Mouse (Mus musculus) regulatory T cell (primary cell): Measurements from ENCODE around the gene Slc39a11.

ENCODE experiments used
- in situ Hi-C: fragments of 300-600 bp; cut with MboI, MseI; formaldehyde crosslinking; loops from one replicate; pipeline ENCODE4 v1.15.1; 2025; ENCODE audit warnings: high pct_unique_total_duplicates

Slc39a11 gene

DNA sequence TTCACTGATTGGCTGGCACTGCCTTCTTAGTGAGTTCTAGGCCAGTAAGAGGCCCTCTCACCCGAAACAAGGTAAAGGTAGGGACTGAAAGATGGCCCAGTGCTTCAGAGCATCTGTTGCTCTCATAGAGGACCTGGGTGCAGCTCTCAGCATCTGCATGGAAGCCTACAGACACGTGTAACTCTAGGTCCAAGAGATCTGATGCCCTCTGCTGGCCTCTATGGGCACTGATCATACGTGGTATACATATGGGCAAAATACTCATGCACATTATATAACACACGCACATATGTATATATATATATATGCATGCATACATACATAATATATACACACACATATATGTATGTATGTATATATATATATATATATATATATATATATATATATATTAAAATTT lies 231.9 kb downstream of the Slc39a11 start:
- in situ Hi-C loops = no loop called here

DNA sequence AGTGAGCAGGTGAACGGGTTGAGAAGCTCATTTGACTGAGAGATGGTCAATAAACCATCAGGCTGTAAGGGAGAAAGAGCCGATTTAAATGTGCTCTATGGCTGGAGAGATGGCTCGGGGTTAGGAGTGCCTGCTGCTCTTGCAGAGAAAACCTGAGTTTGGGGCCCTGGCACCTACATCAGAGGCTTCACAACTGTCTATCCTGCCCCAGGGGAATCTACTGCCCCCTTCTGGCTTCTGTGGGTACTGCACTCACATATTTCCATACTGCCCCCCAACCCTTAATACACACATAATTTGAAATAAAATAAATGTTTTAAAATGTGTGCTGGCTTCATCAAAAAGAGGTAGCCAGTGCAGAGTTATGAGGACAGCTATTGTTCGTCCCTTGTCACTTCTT lies 237.3 kb downstream of the Slc39a11 start:
- in situ Hi-C loops = no loop called here

DNA sequence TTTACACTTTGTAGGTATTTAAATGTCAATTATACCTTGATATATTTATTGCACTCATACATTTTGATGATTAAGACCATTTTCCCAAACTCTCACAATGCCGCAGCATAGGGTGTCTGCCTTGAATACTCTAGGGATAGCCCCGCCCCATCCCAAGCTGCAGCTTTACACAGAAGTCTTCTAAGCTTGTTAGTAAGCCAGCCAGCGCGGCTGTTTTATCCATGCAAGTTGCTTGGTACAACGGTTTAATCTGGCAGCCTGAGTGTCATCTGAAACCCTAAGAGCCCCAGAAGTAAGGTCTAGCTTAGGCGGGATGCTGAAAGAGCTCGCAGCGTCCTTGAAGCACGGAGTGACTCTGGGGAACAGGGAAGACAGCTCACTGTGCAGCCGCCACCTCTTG lies 238.1 kb downstream of the Slc39a11 start:
- in situ Hi-C loops = no loop called here

DNA sequence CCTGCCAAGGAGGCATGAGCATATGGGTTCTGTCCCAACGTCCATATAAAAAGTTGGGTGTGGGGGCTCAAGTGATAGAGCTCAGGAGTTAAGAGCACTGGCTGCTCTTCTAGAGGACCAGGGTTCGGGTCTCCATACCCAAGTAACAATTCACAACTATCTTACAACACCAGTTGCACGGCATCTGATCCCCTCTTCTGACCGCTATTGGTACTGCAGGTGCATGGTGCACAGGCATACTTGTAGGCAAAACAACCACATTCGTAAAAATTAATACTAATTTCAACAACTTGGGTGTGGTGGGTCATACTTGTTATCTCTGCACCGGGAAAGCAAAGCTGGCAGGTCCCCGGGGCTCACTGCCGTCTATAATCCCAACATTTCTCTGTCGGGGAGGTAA lies 240.8 kb downstream of the Slc39a11 start:
- in situ Hi-C loops = loop anchor here (5.0 kb wide), 1 partner anchor 232 kb away; no protein-coding TSS in a partner anchor

DNA sequence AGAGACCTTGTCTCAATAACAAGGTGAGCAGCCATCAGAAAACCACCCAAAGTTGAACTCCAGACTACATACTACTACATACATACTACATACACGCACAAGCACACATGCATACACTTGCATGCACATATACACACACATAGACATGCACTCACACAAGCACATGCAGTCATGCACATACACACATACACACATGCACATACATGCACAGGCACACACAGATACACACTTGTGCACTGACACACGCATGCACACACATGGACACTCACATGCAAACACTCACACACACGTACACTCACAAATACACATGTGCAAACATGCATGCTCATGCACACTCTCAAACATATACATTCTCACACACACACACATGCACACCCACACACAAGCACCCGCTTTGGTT lies 242.4 kb downstream of the Slc39a11 start:
- in situ Hi-C loops = loop anchor here (5.0 kb wide), 1 partner anchor 230 kb away; no protein-coding TSS in a partner anchor

DNA sequence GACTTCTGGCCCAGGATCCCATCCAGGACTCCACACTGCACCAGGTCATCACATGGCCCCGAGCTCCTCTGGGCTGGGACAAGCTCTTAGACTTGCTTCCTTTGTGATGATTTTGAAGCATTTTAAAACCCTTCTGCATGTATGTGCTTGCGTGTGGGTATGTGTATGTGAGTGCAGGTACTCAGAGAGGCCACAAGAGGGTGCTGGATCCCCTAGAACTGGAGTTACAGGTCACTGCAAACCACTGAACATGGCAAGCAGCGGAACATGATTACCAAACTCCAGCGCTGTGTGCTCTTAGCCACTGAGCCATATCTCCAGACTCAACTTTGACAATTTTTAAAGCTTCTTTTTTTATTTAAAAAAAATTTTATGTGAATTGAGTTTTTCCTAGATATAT lies 249.0 kb downstream of the Slc39a11 start:
- in situ Hi-C loops = no loop called here

DNA sequence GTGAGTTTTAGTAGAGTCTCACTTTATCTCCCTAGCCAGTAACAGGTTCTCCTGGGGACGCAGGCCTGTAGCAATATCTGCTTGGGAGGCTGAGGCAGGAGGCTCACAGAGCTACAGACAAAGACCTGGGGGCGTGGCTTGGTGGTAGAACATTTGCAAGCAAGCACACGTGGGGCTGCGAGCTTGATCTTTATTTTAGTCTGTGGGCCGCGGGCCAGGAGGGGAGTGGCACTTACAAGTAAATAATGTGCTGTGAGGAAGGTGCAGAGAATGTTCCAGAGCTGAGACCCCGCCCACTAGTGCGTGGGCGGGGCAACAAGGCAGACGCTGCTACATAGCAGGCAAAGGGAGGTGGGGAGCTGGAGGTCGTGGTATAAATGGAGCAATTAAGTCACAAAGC lies 250.3 kb downstream of the Slc39a11 start:
- in situ Hi-C loops = no loop called here

DNA sequence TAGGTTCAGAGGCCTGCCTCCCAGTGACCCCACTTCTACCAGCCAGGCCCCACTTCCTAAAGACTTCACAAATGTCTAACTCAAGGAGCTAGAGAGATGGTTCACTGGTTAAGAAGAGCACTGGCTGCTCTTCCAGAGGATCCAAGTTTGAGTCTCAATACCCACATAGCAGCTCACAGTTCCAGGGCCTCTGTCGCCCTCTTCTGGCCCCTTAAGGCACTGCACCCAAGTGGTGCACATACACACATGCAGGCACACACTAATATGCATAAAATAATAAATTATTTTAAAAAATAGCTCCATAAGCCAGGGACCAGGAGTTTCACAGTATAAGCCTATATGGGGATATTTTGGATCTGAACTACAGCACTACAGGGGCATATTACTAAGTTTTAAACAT lies 252.5 kb downstream of the Slc39a11 start:
- in situ Hi-C loops = no loop called here

DNA sequence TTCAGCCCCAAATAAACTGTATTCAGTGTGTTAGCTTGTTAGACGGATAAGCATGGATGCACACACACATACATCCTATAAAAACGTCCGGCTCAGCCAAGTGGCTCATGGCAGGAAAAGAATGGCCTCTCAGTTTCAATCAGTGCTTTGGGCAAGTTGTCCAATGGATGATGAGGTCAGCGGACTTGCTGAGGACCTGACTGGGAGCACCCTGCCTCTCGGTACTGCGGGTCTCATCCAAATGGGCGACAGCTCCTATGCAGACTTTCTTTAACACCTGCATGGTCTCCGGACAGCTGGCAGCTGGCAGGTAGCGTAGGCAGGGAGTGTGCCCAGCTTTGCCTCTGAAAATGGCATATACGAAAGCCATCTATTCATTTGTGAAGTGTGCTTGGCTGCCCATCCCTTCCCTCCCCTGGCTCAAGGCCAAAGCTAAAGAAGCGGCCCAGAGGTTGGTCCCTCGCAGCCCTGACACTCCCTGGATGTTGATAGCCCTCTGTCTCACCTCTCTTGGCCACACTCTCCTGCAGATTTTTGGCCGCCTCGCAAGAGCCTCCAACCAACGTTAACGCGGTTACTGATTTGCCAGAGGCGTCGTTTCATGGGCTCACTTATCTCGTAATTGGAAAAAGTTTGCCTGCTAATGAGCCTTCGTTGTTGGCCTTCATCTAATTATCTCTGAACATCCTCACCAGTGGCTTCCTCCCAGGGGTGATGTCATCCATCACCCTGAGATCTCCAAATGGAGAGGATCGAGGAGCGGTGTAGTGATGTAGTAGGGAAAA lies 256.3 kb downstream of the Slc39a11 start:
- in situ Hi-C loops = no loop called here

DNA sequence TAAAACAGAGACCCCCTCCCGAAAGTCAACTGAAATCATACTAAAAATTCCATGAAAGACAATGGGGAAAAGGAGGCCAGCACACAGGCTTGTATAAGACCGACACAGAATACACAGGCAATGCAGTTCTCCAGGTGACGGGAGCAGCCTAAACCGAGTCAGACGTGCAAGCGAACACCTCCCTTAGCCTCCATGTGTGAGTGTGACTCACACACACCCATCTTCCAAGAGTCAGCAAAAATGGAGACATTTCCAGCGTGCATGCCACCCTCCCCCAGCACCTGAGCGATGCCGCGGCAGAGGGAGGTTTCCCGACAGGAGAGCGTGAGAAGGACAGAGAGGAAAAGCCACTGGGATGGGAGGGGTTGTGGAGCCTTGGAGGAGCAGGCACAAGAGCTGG lies 258.2 kb downstream of the Slc39a11 start:
- in situ Hi-C loops = no loop called here

DNA sequence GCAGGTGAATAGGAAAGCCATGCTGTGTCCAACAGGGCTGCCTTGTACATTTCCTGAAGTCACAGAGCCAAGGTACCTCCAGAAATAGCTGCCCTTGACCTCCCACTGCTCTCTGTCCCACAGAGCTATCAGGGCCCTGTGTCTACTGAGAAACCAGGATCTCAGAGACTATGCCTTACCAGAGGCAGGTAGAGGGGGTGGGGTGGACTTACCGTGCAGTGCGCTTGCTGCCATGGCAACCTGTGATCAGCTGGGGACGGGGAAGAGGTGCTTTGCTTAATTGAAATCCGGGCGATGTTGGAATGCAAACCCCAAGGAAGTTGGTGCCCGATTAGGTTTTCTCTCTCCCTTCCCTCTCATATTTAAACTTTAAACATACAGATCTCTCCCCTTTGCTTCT lies 260.2 kb downstream of the Slc39a11 start:
- in situ Hi-C loops = no loop called here

DNA sequence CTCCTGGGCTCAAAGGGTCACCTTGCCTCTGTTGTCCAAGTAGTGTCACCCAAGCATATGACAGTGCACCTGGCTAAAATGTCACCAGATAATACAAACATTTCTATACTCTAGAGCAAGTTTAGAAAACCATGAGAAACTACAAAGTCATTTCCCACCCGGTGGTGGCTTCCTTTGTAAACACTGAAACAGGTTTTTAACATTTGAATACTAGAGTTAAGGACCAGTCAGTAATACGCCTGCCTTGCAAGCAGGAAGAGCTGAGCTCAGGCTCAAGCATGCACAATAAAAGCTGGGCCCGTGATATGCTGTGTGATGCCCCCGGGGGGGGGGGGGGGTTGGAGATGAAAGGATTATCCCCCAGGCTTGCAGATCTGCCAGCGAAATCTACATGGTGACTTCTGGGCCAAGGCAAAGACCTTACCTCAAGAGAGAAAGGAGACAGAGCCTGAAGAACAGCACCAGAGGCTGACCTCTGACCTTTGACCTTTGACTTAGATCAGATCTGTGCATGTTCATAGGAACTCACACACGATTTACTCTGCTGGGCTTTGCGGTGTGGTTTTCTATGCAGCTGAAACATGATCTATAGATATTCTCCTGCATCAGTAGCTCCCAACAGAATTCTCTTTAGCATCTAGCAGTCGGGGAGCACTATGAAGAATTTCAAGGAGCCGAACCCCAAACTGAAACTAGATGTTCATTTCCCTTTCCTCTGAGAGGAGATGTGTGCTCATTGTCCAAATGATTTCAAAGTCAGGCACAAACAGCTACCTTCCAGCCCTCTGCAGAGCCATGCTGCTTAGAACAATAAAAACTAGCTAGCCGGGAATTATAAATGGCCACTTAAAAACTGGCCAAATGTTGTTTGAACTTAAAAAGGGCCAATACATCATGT lies 267.0 kb downstream of the Slc39a11 start:
- in situ Hi-C loops = no loop called here

DNA sequence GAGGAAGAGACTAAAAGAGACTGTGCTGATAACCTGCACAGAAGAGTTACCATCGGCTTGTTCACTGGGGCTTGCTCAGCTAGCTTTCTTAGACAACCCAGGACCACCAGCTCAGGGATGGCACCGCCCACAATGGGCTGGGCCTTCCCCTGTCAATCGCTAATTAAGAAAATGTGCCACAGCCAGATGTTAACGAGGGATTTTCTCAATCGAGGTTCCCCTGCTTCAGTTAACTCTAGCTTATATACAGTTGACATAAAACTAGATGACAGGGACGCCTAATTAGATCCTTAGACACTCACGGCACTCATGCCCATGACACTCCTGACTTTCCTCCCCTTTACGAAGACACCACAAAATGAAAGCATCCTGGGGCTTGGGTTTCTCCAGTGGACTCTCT lies 268.3 kb downstream of the Slc39a11 start:
- in situ Hi-C loops = no loop called here

DNA sequence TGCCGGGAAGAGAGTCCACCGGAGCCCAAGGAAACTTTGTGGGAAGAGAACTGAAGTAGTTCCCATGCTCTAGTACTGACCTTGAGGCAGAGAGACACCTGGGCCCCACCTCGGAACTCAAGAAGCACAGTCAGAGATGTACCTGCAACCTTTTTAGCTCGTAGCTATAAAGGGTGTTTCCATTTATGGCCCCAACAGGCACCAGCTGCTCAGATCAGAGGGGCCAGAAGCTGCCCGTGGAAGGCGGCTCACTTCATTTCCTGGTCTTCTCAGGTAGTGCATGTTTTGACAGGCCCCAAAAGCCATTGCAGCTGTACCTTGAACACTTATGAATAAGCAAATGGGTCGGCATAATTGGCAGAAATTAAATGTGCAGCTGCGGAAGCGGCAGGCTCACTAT lies 271.0 kb downstream of the Slc39a11 start:
- in situ Hi-C loops = no loop called here

DNA sequence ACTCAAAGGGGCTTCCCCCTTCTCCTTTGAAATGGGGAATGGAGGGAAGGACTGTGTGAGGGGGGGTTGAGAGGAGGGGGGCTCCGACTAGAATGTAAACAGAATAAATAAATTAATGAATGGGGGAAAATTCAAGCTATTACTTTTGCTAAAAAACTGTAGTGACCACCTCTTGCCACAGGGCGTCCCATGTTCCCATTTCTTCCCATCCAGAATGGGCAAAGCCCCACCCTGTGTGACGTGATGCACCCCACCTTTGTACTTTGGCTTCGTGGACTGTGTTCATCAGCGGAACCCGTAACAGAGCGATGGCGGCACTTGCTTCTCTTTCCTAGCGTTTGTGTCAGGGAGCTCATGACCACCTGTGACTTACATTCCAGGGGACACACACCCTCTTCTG lies 273.8 kb downstream of the Slc39a11 start:
- in situ Hi-C loops = no loop called here

DNA sequence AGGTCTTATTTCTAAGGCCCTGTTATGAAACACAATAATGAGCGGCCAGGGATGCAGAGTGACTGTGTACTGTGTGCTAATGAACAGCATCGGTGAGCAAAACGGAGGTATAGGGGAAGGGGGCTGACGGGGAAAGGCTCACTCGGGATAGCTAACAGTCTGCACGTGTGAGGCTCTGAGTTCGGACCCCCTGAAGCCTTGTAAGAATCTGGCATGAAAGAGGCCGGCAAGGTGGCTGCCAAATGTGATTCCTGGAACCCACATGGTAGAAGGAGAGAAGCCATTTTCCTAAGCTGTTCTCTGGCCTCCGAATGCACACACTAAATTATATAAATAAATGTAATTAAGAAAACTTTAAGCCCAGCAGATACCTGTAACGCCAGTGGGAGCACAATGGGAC lies 276.0 kb downstream of the Slc39a11 start:
- in situ Hi-C loops = loop anchor here (25.0 kb wide), 1 partner anchor 1162 kb away; no protein-coding TSS in a partner anchor

DNA sequence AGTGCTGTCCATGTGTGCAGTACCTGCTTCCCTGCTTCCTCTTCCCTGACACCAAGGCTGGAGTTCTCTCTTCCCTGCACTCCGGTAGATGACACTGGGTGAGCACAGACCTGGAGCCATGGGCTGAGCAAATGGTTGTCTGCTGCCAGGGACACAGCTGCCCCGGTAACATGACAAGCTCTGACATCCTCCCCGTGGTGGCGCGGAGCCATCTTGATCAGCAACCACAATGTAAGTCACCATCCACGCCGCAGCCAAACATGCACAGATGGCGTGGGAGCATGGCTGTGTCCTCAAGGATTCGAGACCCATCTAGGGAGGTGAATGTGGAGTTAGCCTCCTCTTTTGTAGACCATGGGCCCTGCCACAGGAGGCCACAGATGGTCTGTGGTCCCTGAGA lies 276.5 kb downstream of the Slc39a11 start:
- in situ Hi-C loops = loop anchor here (25.0 kb wide), 1 partner anchor 1161 kb away; no protein-coding TSS in a partner anchor

DNA sequence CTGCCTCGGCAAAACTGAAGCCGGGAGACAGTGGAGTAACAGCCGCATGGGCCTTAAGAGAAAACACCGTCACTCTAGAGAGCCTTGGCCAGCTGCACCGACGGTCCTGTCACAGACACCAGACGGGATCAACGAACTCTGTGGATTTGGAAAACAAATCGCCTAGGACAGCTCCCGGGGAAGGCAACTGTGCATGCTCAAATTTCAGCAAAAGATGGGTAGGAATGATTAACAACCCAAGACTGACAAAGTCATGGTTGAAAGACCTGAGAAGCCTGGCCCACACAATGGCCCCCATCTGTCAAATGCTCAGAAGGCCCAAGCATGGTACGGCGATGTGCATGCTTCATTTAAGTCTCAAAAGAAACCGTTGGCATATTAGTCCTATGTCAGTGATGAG lies 281.8 kb downstream of the Slc39a11 start:
- in situ Hi-C loops = loop anchor here (25.0 kb wide), 1 partner anchor 1156 kb away; no protein-coding TSS in a partner anchor

DNA sequence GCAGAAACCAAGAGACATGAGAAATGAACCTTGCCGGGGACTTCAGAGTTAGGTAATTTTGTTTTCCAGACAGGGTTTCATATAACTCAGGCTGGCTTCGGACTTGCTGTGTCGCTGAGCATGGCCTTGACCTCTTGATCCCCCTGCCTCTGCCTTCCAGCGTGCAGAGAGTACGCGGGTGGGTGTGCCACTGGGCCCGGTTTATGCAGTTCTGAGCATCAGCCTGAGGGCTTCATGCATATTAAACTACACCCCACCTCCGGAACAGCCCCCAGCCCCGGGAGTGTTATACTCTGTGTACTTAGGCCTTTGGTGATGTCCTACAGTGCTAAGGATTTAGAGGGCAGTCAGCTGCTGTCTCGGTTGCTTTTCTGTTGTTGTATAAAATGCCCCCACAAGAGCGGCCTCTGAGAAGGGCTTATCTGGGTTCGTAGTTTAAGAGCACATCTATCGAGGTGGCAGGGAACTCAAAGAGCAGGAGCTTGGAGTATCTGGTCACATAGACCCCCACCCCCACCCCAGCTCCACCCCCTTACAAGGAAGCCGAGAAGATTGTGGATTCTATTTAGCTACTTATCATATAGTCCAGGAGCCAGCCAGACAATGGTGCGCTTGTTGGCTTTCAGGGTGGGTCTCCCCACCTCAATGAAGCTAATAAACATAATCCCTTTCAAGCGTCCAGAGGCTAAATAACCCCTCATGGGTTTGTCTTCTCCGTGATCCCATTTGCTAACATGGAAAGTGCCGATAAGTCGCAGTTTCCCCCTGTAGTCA lies 283.4 kb downstream of the Slc39a11 start:
- in situ Hi-C loops = loop anchor here (25.0 kb wide), 1 partner anchor 1154 kb away; no protein-coding TSS in a partner anchor

DNA sequence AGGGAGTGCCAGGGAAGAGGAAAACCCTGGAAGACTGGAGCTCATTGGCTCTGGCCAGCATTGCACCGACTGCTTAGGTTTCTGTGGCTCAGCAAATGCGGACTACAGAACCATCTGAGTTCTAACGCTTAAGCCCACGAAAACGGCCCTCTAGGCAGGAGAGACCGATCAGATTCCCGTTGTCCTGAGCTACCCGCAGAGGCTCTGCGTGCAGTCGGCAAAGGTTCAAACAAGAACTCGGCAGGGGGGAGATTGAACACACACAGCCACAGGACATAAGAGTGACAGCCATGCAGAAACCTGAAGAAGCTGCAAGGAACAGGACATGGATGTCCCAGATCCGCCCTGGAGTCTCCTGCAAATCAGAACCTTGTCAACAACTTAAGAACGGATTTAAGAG lies 286.1 kb downstream of the Slc39a11 start:
- in situ Hi-C loops = loop anchor here (25.0 kb wide), 1 partner anchor 1151 kb away; no protein-coding TSS in a partner anchor

DNA sequence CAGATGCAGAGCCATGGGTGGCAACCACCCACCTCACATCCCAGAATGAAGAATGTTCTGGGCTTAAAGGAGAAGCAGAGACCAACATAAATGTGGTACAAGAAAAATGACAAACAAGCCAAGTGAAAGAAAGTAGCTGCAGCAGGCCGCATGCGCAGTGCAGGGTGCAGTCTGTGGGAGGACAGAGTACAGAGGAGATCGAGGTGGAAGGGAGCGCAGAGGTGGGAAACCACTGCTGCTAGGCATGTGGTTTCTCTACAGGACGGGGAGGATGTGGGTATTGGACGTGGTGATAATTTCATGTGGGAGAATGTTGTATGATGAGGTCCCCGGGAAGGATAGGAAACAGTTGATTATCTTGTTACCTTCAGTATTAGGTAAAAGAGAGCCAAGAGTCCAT lies 287.3 kb downstream of the Slc39a11 start:
- in situ Hi-C loops = loop anchor here (25.0 kb wide), 1 partner anchor 1150 kb away; no protein-coding TSS in a partner anchor
